Mouse (Mus musculus) thymus, adult 2 months (tissue): Measurements from ENCODE around the gene Jmjd8.

Experiments used
- CTCF ChIP-seq: fragments of 200-500 bp; IDR thresholded peaks from 2 replicates; pipeline ENCODE4 v1.5.1; 2012; ENCODE audit warnings: mild to moderate bottlenecking, control low read depth, low read length, moderate library complexity, borderline replicate concordance; ENCODE audit not compliant: control insufficient read depth, poor library complexity, insufficient read depth; ENCODE audit errors: extremely low read depth
- POLR2A ChIP-seq: fragments of 200-500 bp; IDR thresholded peaks from 2 replicates; pipeline ENCODE4 v1.6.1; 2012; ENCODE audit warnings: mild to moderate bottlenecking, low read length, control low read depth, moderate library complexity; ENCODE audit not compliant: control insufficient read depth, poor library complexity, insufficient read depth; ENCODE audit errors: extremely low read depth

GRCm38 (mm10) chr17:25835816-25836215 is 7.1 kb downstream of the Jmjd8 start:
- TF ChIP-seq POLR2A (no peak), CTCF (no peak)
